Mouse (Mus musculus): ENCODE data around the gene Srsf5. TPM values are rescaled to one million over a fixed set of nuclear protein-coding genes. Genes with fewer than 3 reads are reported as not detected.

Srsf5 gene
- 430 and 462 TPM in 2 replicates for polyA plus RNA-seq (2015; fragmentation: Nextera tagmentation; extraction: Ambion mirVana)

DNA sequence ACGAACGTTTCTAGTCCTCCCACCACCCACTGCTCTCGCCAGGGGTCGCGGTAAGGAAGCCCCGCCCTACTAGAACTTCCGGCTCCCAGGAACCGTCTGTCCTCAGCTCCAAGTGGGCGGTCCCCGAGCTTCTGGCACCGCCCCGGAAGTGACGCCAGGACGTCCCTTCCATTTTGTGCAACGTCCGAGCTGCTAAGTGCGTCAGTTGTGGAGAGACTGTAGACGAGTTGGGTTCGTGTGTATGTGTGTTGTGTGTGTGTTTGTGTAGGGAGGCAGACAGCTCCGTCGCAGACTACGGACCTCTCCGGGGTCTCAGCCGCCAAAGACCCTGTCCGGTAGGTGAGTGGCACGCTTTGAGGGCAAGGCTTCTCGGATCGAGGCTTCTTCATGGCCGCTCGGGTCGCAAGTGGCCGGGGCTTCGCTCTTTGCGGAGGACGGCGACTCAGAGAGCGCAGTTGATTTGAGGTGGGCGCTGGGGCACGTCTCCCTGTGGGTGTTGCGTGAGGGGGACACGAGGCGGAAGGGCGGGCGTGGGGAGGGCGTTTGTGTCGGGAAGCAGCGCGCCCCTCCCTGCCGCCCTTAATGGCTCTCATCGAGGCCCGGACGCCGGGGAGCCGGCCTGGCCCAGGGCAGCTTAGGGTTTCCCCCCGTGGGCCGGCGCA lies at the start of gene Srsf5:
Gene Srsf5, plus strand, starts transcription at position 171 of the 662 bp plus-strand sequence.

DNA sequence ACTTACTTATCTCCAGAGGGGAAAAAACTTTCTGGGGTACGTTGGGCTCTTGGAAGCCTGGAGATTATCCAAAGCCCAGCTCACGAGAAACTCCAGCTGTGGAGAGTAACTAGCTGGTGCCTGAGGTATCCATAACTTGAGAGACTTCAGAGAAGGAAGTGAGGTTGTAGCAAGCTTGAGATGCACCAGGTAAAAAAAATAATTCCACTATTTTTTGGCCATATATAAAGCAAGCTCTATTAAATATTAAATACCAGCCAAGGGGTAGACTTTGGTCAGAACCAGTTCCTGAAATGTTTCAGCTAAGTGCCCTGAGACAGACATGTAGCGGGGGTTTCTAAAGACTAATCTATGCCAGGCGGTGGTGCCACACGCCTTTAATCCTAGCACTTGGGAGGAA lies 23.3 kb downstream of the Srsf5 start, which contains the start of gene Slc10a1:
Gene Slc10a1, minus strand, starts transcription at position 101 of the 400 bp plus-strand sequence.

Other genes starting within 250 kb of the Srsf5 start
- gene Ccdc177, start 184.8 kb upstream of the Srsf5 start, polyA plus RNA-seq (2015; fragmentation: Nextera tagmentation; extraction: Ambion mirVana), result not detected in 2 replicates
- 11.6 and 12.2 TPM in 2 replicates for gene Susd6, start 155.0 kb upstream of the Srsf5 start, polyA plus RNA-seq (2015; fragmentation: Nextera tagmentation; extraction: Ambion mirVana)
- 0.95 and 1.2 TPM in 2 replicates for gene Slc10a1, start 23.2 kb downstream of the Srsf5 start, polyA plus RNA-seq (2015; fragmentation: Nextera tagmentation; extraction: Ambion mirVana)
- gene Smoc1, start 81.3 kb downstream of the Srsf5 start, polyA plus RNA-seq (2015; fragmentation: Nextera tagmentation; extraction: Ambion mirVana), result 0.19 and 0.33 TPM in 2 replicates